Mouse (Mus musculus) heart, postnatal 36 days (tissue): ENCODE results near the gene Lrrc15. TPM values are rescaled to one million over a fixed set of nuclear protein-coding genes. Genes with fewer than 3 reads are reported as not detected.
A peak's percentile ranks its signal among the peaks of the same experiment; 100 is the strongest.

ENCODE experiments used
- DNase-seq, 2 experiments: peaks; one replicate each; pipeline ENCODE4 v3.0.0; 2021 to 2022
- intact Hi-C: fragments of 180-260 bp; cut with DNase I; formaldehyde crosslinking; loops from one replicate; pipeline ENCODE4 v1.15.1; 2025
- total RNA-seq, 2 experiments: library from RNA; stranded (reverse); gene quantifications; 2 replicates each; pipeline ENCODE4 v1.2.3; 2021

Lrrc15 gene
- total RNA-seq, 2 experiments from 2014 or later: 0.16 to 0.17 TPM

DNA sequence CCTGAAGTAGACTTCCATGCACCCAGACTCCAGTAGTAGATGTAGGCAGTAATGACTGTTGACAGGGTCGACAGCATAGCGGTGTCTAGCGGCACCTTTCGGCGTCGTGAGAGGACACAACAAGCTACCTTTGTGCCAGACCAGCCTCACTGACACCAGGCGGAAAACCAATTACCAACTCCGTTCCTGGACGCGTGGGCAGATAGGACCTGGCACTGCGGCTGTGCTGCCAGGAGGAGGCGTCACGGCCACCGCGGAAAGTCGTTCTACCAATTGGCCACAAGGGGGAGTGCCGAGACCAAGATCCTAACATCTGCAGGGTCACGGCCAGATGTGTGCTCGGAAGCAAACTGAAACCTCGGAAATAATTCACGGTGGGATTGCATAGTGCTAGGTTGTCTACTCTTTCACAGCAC, 31.0 kb downstream of the Lrrc15 start:
- DNase-seq: peak; percentile 85 to 87
- intact Hi-C loops: loop anchor here (1.0 to 5.0 kb wide), 4 partner anchors 32 to 280 kb away; no protein-coding TSS in a partner anchor

DNA sequence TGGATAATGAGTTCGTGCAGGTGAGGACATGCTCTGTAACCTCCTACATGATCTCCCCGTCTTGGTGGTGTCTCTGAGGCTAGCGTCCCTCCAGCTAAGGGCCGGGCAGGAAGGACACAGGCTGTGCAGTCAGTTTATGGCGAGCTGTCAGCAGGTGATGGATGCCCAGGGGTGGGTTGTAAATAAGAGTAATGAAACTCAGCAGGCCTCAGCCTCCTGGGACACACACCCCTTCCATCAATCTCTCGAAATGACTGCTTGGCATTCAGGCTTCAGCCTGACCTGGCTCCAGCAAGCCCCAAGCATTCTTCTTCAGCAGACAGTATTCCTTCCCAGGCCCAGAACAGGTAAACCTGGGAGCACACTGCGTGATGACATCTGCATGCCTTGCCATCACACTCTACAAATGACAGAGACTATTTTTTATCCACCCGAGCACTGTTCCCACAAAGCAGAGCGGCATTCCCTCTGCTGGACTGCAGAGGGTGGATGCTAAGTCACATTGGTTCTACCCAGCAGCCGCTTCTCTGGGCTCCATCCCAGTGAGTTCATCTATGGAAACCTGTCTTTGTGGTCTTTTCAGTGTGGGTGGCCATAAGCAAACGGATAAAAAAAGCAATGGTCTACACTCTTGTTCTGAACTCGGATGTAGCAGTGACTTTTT, 38.9 kb downstream of the Lrrc15 start:
- no peak for DNase-seq
- intact Hi-C loops: no loop called here

DNA sequence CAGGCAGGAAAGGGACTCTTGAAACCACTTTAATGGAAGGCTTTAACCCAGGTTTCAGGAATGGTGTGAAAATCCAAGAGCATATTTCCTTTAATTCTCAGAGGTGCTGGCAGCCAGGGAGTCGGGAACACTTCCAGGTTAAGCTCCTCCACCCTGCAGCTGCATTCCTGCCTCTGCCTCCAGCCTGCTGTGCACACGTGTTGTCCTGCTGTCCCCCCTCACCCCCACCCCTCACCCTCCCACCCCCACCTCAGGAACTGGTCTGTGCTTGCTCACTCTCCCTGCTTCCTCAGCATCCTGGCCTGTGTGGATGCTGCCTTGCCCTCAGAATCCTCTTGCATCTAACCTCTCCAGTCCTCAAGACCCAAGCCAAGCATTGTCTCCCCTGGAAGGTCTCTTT, 41.4 kb downstream of the Lrrc15 start:
- intact Hi-C loops: no loop called here

DNA sequence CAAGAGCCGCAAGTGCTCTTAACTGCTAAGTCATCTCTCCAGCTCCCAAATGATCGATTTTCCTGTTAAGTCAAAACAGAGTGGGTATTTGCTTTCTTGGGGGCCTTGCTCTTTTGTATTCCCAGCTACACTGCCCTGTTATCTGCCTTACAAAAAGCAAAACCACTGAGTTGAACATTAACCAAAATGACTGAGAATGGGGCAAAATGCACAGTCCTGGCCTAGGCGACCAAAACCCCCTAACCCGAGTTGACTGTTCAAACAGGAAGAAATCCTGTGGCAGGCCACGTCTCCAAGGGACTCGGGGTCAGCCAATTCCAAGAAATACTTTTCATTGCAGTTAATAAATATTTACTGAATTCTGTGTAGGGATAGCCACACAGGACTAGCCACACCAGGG, 44.3 kb downstream of the Lrrc15 start:
- no peak for DNase-seq
- intact Hi-C loops: no loop called here

More for the DNA sequence above, 41.4 kb downstream of the Lrrc15 start:
- no peak for DNase-seq

DNA sequence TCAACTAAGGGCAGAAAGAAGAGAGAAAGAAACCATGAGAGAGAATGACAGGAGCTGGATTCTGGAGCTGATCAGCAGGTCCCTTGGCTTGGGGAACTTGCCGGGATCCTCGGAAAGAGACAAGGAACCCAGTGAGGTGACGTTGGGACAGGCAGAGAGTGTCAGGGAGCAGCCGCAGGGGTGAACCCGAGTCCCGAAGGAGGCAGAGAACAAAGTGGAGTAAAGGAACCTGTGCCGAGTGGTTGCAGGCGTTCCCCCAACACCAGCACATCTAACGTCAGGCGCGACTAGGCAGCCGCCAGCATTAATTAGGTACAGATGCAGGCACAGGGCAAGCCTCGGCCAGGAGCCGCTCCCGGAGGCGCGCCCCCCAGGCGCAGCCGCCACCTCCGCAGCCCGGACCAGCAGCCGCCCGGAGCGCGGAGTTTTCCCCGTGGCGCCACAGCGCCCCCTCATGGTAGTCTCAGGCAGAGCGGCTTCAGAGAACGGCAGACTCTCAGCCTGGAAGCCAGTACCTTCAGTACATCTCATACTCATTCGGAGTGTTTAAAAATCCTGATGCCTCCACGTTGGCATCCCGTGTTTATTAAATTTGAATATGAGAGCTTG, 46.9 kb downstream of the Lrrc15 start:
- DNase-seq: peak; percentile 88 to 92
- intact Hi-C loops: loop anchor here (1.0 to 2.0 kb wide), 4 partner anchors 47 to 605 kb away; no protein-coding TSS in a partner anchor

DNA sequence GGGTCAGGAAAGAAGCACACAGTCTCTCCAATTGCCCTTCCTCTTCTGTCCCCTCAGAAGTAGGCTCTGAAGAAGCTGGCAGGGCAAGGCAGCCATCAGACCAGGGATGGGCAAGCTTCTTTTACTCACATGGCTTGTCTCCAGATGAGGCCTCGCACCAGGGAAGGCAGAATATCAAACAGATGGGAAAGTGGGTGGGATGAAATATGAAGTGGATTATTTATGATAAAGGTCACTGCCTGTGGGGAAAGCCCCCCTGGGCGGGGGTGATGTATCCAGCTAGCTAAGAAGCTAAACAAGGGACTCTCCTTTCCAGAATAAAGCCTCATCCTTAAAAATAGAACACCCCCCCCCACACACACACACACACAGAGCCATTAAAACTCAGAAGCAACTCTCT, 47.5 kb downstream of the Lrrc15 start:
- intact Hi-C loops: loop anchor here (2.0 kb wide), 1 partner anchor 169 kb away; no protein-coding TSS in a partner anchor
- DNase-seq: peak in 1 of 2 experiments; percentile 12

DNA sequence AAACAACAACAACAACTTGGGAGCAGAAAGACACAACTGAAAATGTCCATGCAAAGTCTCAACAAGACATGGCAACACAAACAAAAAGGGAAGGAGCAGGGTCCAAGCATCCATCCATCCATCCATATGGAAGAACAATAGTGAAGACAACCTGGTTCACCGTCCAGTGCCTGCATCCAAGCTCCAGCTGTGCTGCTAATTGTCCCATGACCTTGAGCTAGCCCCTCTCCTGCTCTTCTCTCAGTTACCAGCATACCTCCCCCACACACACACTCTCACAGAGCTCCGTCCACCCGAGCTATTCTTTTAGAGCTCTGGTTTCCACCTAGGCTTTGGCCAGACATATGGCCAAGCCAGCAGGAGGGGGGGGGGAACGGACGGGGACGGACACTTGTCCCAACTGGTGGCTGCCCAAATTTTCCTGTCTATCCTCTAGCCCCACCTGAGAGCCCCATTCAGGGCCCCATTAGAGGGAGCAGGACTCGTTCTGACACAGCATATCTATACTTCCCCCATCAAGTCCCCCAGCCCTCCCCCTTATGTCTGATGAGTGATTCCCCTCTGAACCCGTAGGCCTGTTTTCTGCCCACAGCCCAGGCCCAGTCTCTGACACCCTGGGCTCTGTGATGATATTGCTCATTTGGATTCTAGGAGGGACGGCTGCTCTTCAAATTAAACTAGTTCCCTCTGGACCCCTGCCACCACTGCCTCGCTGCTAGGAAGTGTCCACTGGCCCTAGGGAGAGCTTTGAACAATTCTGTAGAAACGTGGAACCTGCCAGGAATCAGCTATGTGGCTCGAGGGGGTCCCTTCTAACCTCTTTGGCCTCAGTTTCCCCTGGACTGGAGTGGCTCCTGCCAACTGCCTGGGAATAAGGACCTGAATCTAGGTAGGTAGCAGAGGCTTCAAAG, 48.2 kb downstream of the Lrrc15 start:
- no peak for DNase-seq
- intact Hi-C loops: loop anchor here (2.0 kb wide), 1 partner anchor 168 kb away; no protein-coding TSS in a partner anchor

DNA sequence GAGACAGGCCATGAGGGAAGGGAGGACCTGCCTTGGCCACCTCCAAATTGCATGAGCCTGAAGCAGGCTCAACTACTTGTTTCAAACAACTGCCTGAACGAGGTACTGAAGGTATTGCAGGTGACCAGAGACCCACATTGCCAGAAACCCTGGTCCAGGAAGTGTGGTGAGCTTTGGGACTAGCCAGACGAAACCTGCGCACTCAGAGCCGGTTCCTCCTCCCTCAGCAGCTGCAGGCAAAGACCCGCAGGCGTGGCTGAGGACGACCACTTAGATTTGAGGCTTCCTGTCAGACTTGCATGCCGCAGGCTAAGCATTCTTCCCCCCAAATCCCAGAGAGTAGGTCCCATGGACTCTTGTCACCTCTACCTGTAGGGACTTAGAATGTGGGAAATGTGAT, 49.0 kb downstream of the Lrrc15 start:
- no peak for DNase-seq
- intact Hi-C loops: loop anchor here (2.0 kb wide), 1 partner anchor 167 kb away; no protein-coding TSS in a partner anchor

DNA sequence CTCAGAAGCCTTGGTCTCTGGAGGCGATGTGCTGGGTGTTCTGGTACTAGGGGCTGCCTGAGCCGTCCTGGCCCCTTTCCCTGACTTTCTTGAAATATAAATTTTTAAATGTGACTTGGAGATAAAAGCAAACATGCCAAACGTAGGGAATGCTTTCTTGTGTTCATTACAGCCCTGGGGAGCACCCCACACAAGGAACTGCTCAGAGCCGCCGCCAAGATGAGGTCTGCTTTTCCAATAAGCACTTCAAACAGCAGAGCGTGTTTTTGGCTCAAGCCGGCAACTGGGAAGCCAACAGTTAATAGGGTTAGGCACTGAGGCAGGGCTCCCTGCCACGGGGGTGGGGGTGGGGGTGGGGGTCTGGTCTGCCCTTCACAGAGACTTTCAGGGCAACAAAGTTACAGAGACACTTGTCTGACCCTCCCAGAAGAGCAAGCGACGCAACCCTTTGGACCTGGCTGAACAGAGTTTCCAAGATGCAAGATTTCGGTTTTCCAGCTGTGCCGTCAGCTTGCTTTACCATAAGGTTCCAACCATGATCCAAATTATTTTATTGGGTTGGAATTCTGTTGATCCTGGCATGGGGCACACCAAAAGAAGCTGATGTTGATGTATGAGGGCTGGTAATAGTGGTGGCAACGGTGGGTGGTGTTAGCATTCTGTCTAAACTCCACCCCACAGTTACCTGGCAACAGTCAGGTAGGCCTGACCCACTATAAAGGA, 51.0 kb downstream of the Lrrc15 start:
- intact Hi-C loops: no loop called here
- DNase-seq: no peak

DNA sequence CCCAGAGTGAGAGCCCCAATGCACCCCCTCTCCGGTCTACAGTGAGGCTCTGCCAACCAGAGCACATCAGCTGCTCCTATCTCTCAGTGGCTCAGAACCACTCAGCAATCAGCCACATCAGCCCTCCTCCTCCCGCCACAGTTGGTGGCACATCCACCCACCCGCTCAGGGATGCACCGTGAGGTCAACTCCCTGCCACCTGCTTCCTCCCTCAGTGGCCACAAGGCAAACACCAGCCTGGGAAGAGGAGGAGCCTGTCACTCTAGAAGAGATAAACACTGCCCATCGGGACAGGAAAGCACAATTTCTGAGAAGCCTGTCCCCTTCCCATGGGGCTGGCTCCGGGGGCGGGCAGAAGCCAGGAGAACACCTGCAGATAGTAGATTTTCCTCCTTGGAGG, 55.7 kb downstream of the Lrrc15 start:
- DNase-seq: no peak
- intact Hi-C loops: no loop called here

DNA sequence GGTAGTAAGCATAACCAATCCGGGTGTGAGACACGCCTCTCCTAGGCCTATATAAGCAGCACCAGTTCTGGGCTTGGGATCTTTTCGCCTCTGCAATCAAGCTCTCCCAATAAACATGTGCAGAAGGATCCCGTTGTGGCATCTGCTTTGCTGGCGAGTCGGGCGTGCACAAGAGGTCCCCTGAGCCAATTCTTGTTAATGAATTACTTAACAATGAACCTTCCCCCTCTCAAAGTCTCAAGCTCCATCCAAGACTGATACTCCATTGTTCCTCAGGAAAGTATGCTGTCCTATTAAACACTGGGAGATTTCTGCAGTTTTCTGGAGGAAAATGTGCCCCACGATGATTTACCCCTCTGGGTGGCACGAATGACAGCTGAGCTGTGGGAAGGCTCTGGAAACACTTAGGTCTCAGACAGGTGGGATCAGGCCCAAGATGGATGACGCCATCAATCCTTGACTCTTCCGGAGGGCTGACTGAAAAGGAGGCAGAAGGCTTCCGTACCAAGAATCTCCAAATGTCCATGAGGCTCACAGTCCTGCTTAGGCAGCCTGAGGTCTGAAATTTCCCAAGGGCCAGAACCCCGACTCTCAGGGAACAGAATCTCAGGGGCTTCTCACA, 61.8 kb downstream of the Lrrc15 start:
- intact Hi-C loops: no loop called here
- DNase-seq: no peak

Other genes with a start within 250 kb of the Lrrc15 start
- 10 to 100 TPM; 20.6 to 27.4 TPM for gene Hes1, start 218.9 kb downstream of the Lrrc15 start, total RNA-seq
- under 1 TPM; 0.11 to 0.19 TPM for gene Cpn2, start 15.8 kb downstream of the Lrrc15 start, total RNA-seq
- gene Gp5, start 27.5 kb upstream of the Lrrc15 start, total RNA-seq: under 1 TPM; 0.38 to 0.44 TPM
- gene Atp13a3, start 122.7 kb upstream of the Lrrc15 start, total RNA-seq: 10 to 100 TPM; 53.9 to 56.4 TPM